Mouse (Mus musculus): ENCODE data around the gene Hoxa6.

- TF ChIP-seq CTCF (IDR thresholded peaks at IDR 0.05; ENCODE audit: extremely low read depth, insufficient read length, insufficient replicate concordance, low read depth, low read length) = no peak
- no peak for TF ChIP-seq POLR2A (IDR thresholded peaks at IDR 0.05; ENCODE audit: low read depth, low read length)
Measured at GRCm38 (mm10) chr6:52200073-52200750, 8.3 kb downstream of the Hoxa6 start.
